Mouse (Mus musculus) limb, embryonic 11.5 days (tissue): ENCODE results near the gene Aga. TPM values are rescaled to one million over a fixed set of nuclear protein-coding genes. Genes with fewer than 3 reads are reported as not detected.
A peak's percentile ranks its signal among the peaks of the same experiment; 100 is the strongest.
"Not testable (repeated sequence)": the region's sequence is repeated elsewhere in the genome, so short reads cannot be mapped to it uniquely, and the experiment has no call there.

ENCODE experiments used
- ATAC-seq: fragments of 200-750 bp; cut with Nextera tagmentation; 2 replicates; pipeline ENCODE4 v1.8.0; 2017; ENCODE audit warnings: low read depth; ENCODE audit not compliant: insufficient number of reproducible peaks, low FRiP score, low TSS enrichment
- DNase-seq: peaks from one replicate; pipeline ENCODE4 v3.0.0-alpha.2; 2015; ENCODE audit warnings: low spot score
- H3K27ac ChIP-seq: fragments of 300-500 bp; sonication (generic); replicated peaks from 2 replicates; pipeline ENCODE4 v1.5.1; 2014; ENCODE audit warnings: low read depth, mild to moderate bottlenecking, low read length
- H3K27me3 ChIP-seq: fragments of 300-500 bp; sonication (generic); 2 replicates; pipeline ENCODE4 v1.6.1; 2014; ENCODE audit warnings: mild to moderate bottlenecking, low read length, mixed read lengths; ENCODE audit not compliant: control insufficient read depth, insufficient read depth
- H3K36me3 ChIP-seq: fragments of 300-500 bp; sonication (generic); 2 replicates; pipeline ENCODE4 v1.6.1; 2014; ENCODE audit warnings: mild to moderate bottlenecking, low read length, moderate library complexity, mixed read lengths; ENCODE audit not compliant: control insufficient read depth, insufficient read depth
- H3K4me1 ChIP-seq: fragments of 300-500 bp; sonication (generic); 2 replicates; pipeline ENCODE4 v1.6.1; 2014; ENCODE audit warnings: low read length, mixed read lengths; ENCODE audit not compliant: control insufficient read depth, insufficient read depth
- H3K4me2 ChIP-seq: fragments of 300-500 bp; sonication (generic); 2 replicates; pipeline ENCODE4 v1.6.1; 2014; ENCODE audit warnings: low read depth, mild to moderate bottlenecking, moderate library complexity; ENCODE audit not compliant: severe bottlenecking
- H3K4me3 ChIP-seq: fragments of 300-500 bp; sonication (generic); 2 replicates; pipeline ENCODE4 v1.5.1; 2014; ENCODE audit warnings: low read depth, low read length
- H3K9ac ChIP-seq: fragments of 300-500 bp; sonication (generic); 2 replicates; pipeline ENCODE4 v1.6.1; 2014; ENCODE audit warnings: mild to moderate bottlenecking, low read length
- H3K9me3 ChIP-seq: fragments of 300-500 bp; sonication (generic); 2 replicates; pipeline ENCODE4 v1.6.1; 2016; ENCODE audit warnings: low read length; ENCODE audit not compliant: control insufficient read depth
- WGBS: fragments of 180-500 bp; shearing (Covaris S2); extraction: QIAGEN DNeasy Blood & Tissue Kit; methylation state at CpG from one replicate; pipeline ENCODE4 v1.1.7; 2014; 5-methylcytosine and 5-hydroxymethylcytosine counted together
- polyA plus RNA-seq: library from polyadenylated mRNA; unstranded; fragments of >200 nt; fragmentation: Nextera tagmentation; extraction: Ambion mirVana; gene quantifications from 2 replicates; pipeline ENCODE4 v1.2.1, GENCODE M21; 2014

Gene Aga
- 12.1 and 15.0 TPM in 2 replicates for polyA plus RNA-seq

GRCm38 (mm10) chr8:53511551-53512127 lies at the start of gene Aga:
TSS of gene Aga (plus strand) at chr8:53511727.
- WGBS: 2% methylated on average over 24 of the region's 24 CpGs
- H3K4me3 ChIP-seq: peak within 1 kb of the TSS; percentile 42

GRCm38 (mm10) chr8:53489063-53489462 lies 22.5 kb upstream of the Aga start:
- H3K4me1 ChIP-seq: no peaks in the 10 kb centered on the region
- no peaks in the 10 kb centered on the region for H3K9me3 ChIP-seq
- WGBS: 55% methylated on average over 2 of the region's 2 CpGs
- H3K36me3 ChIP-seq: no peaks in the 10 kb centered on the region
- no peak overlapping the region for H3K9ac ChIP-seq
- H3K4me3 ChIP-seq: no peak overlapping the region
- DNase-seq (no peak), ATAC-seq (no peak)
- no peak overlapping the region for H3K27ac ChIP-seq
- H3K4me2 ChIP-seq: no peak overlapping the region
- H3K27me3 ChIP-seq: no peaks in the 10 kb centered on the region

More at GRCm38 (mm10) chr8:53511551-53512127, at the start of gene Aga:
- Histone ChIP-seq H3K4me1 (no peaks in the 10 kb centered on the region), H3K27ac (peak within 1 kb of the TSS; percentile 62), H3K36me3 (no peaks in the 10 kb centered on the region), H3K4me2 (peak within 1 kb of the TSS; percentile 67), H3K27me3 (no peaks in the 10 kb centered on the region), H3K9me3 (no peaks in the 10 kb centered on the region), H3K9ac (peak within 1 kb of the TSS; percentile 85)
- DNase-seq (peak; percentile 87), ATAC-seq (peak; percentile 98)

- Histone ChIP-seq H3K4me1 (no peaks in the 10 kb centered on the region), H3K4me2 (no peak overlapping the region), H3K4me3 (no peak overlapping the region), H3K9me3 (no peaks in the 10 kb centered on the region), H3K9ac (no peak overlapping the region), H3K27ac (no peak overlapping the region), H3K36me3 (no peaks in the 10 kb centered on the region), H3K27me3 (no peaks in the 10 kb centered on the region)
- 87% methylated on average over 1 of the region's 1 CpGs for WGBS
- DNase-seq: no peak
- ATAC-seq: no peak
Observed at GRCm38 (mm10) chr8:53496216-53496615, 15.3 kb upstream of the Aga start.

GRCm38 (mm10) chr8:53496885-53497326 lies 14.6 kb upstream of the Aga start:
- ATAC-seq (no peak), DNase-seq (no peak)
- Histone ChIP-seq H3K4me2 (no peak overlapping the region), H3K27me3 (no peaks in the 10 kb centered on the region), H3K4me3 (no peak overlapping the region), H3K27ac (no peak overlapping the region), H3K9ac (no peak overlapping the region), H3K36me3 (no peaks in the 10 kb centered on the region), H3K4me1 (no peaks in the 10 kb centered on the region), H3K9me3 (no peaks in the 10 kb centered on the region)
- 76% methylated on average over 3 of the region's 3 CpGs for WGBS

- not testable (repeated sequence) for H3K9ac ChIP-seq, H3K4me2 ChIP-seq, H3K36me3 ChIP-seq, H3K4me1 ChIP-seq, H3K9me3 ChIP-seq, DNase-seq, H3K27ac ChIP-seq, H3K4me3 ChIP-seq, ATAC-seq, H3K27me3 ChIP-seq
- WGBS: 70% methylated on average over 3 of the region's 3 CpGs
Observed at GRCm38 (mm10) chr8:53538049-53538448, 26.5 kb downstream of the Aga start.

- Histone ChIP-seq H3K36me3 (no peaks in the 10 kb centered on the region), H3K4me1 (no peaks in the 10 kb centered on the region), H3K27me3 (no peaks in the 10 kb centered on the region), H3K9me3 (no peaks in the 10 kb centered on the region), H3K4me2 (no peak overlapping the region), H3K27ac (no peak overlapping the region), H3K4me3 (no peak overlapping the region), H3K9ac (no peak overlapping the region)
- 88% methylated on average over 2 of the region's 2 CpGs for WGBS
- no peak for ATAC-seq
- DNase-seq: no peak
Observed at GRCm38 (mm10) chr8:53539585-53539984, 28.1 kb downstream of the Aga start.

- no peak for ATAC-seq
- no peaks in the 10 kb centered on the region for H3K4me1 ChIP-seq
Observed at GRCm38 (mm10) chr8:53562441-53563040, 51.0 kb downstream of the Aga start.

GRCm38 (mm10) chr8:53566223-53566622 lies 54.7 kb downstream of the Aga start:
- Histone ChIP-seq H3K27me3 (no peaks in the 10 kb centered on the region), H3K9ac (no peak overlapping the region), H3K4me1 (no peaks in the 10 kb centered on the region), H3K27ac (no peak overlapping the region), H3K4me2 (no peak overlapping the region), H3K4me3 (no peak overlapping the region), H3K9me3 (no peaks in the 10 kb centered on the region), H3K36me3 (no peaks in the 10 kb centered on the region)
- ATAC-seq (no peak), DNase-seq (no peak)
- 84% methylated on average over 6 of the region's 6 CpGs for WGBS

More at GRCm38 (mm10) chr8:53562441-53563040, 51.0 kb downstream of the Aga start:
- Histone ChIP-seq H3K9me3 (no peaks in the 10 kb centered on the region), H3K27me3 (no peaks in the 10 kb centered on the region), H3K27ac (no peak overlapping the region), H3K9ac (no peak overlapping the region), H3K36me3 (no peaks in the 10 kb centered on the region), H3K4me2 (no peak overlapping the region), H3K4me3 (no peak overlapping the region)
- WGBS: 90% methylated on average over 10 of the region's 10 CpGs
- DNase-seq: no peak
